Mouse (Mus musculus): ENCODE measurements at regions not wholly inside any gene's neighbourhood (a gene's known extent, or its start where the extent isn't known, plus 50 kb on each side); places are given as distances from the start of the nearest gene placed in this dataset.

- Histone ChIP-seq H3K9ac (no peak overlapping the region), H3K9me3 (no peaks in the 10 kb centered on the region), H3K4me3 (replicated peaks) (no peak overlapping the region), H3K4me1 (no peaks in the 10 kb centered on the region), H3K27me3 (replicated peaks) (no peaks in the 10 kb centered on the region), H3K4me2 (no peak overlapping the region), H3K36me3 (no peaks in the 10 kb centered on the region), H3K27ac (no peak overlapping the region)
- ATAC-seq (ENCODE audit: insufficient read depth, low FRiP score, low read depth): no peak
- WGBS: 91% methylated on average over 4 of the region's 4 CpGs
These were observed 173.5 kb upstream of the Nrip1 start for GRCm38 (mm10) chr16:76547087-76547486.

- no peaks in the 10 kb centered on the region for H3K27me3 ChIP-seq (replicated peaks)
- H3K4me1 ChIP-seq: no peaks in the 10 kb centered on the region
- H3K4me3 ChIP-seq (replicated peaks): no peak overlapping the region
- 82% methylated on average over 2 of the region's 2 CpGs for WGBS
- no peak for ATAC-seq (ENCODE audit: insufficient read depth, low FRiP score, low read depth)
- H3K4me2 ChIP-seq: no peak overlapping the region
- H3K9me3 ChIP-seq: no peaks in the 10 kb centered on the region
- no peaks in the 10 kb centered on the region for H3K36me3 ChIP-seq
- no peak overlapping the region for H3K27ac ChIP-seq
- H3K9ac ChIP-seq: no peak overlapping the region
These were observed 173.0 kb upstream of the Nrip1 start for GRCm38 (mm10) chr16:76546632-76547031.

- Histone ChIP-seq H3K36me3 (no peaks in the 10 kb centered on the region), H3K27me3 (replicated peaks) (no peaks in the 10 kb centered on the region), H3K4me3 (replicated peaks) (no peak overlapping the region), H3K4me2 (no peak overlapping the region), H3K9ac (no peak overlapping the region), H3K27ac (no peak overlapping the region), H3K4me1 (no peaks in the 10 kb centered on the region), H3K9me3 (no peaks in the 10 kb centered on the region)
- WGBS: 66% methylated on average over 2 of the region's 2 CpGs
- ATAC-seq (ENCODE audit: insufficient read depth, low FRiP score, low read depth): no peak
These were observed 172.3 kb upstream of the Nrip1 start for GRCm38 (mm10) chr16:76545942-76546341.

- 79% methylated on average over 4 of the region's 4 CpGs for WGBS
These were observed 171.3 kb upstream of the Nrip1 start for GRCm38 (mm10) chr16:76544972-76545371.

GRCm38 (mm10) chr16:76540964-76541363 is 167.3 kb upstream of the Nrip1 start:
- ATAC-seq (ENCODE audit: insufficient read depth, low FRiP score, low read depth): no peak; the same call in 1 of the 2 replicates
- WGBS: 44% methylated on average over 5 of the region's 5 CpGs

More at GRCm38 (mm10) chr16:76544972-76545371, 171.3 kb upstream of the Nrip1 start:
- H3K27me3 ChIP-seq (replicated peaks): no peaks in the 10 kb centered on the region
- no peaks in the 10 kb centered on the region for H3K4me1 ChIP-seq
- H3K4me2 ChIP-seq: no peak overlapping the region
- H3K9me3 ChIP-seq: no peaks in the 10 kb centered on the region
- no peak overlapping the region for H3K27ac ChIP-seq
- no peak overlapping the region for H3K9ac ChIP-seq
- no peak overlapping the region for H3K4me3 ChIP-seq (replicated peaks)
- no peak for ATAC-seq (ENCODE audit: insufficient read depth, low FRiP score, low read depth)
- H3K36me3 ChIP-seq: no peaks in the 10 kb centered on the region

DNA sequence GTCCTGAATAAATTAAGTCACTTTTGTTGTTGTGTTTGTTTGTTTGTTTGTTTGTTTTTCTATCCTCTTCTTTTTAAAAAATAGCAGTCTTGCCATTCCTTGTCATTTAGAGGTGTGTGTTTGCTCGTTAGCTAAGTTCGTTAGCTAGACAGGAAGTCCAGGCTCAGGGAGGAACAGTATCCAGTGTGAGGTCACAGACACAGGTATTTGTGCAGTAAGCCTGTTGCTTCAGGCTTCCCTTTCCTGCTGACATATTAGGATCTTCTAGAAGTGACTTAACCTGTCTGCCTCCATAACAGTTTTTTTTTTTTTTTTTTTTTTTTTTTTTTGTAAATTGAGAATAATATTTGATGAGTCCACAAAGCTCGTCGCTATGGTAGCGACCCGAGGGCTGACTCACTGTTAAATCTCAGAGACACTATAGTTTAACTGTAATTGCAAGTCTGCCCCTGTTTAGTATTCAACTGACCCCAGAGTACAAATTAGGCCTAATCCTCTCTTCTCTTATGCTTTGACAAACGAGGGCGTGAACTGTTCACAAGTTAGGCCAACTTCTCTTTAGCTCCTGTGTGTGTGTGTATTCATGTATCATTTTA is 166.8 kb upstream of the Nrip1 start:
- Histone ChIP-seq H3K9ac (no peak overlapping the region), H3K27ac (no peak overlapping the region), H3K4me1 (no peaks in the 10 kb centered on the region), H3K4me3 (replicated peaks) (no peak overlapping the region), H3K36me3 (no peaks in the 10 kb centered on the region), H3K9me3 (no peaks in the 10 kb centered on the region), H3K4me2 (no peak overlapping the region), H3K27me3 (replicated peaks) (no peaks in the 10 kb centered on the region)
- WGBS: 61% methylated on average over 8 of the region's 8 CpGs
- ATAC-seq (ENCODE audit: insufficient read depth, low FRiP score, low read depth): no peak

More at GRCm38 (mm10) chr16:76540964-76541363, 167.3 kb upstream of the Nrip1 start:
- no peaks in the 10 kb centered on the region for H3K27me3 ChIP-seq (replicated peaks)
- no peak overlapping the region for H3K27ac ChIP-seq
- H3K4me1 ChIP-seq: no peaks in the 10 kb centered on the region
- H3K4me2 ChIP-seq: no peak overlapping the region
- H3K9me3 ChIP-seq: no peaks in the 10 kb centered on the region
- H3K36me3 ChIP-seq: no peaks in the 10 kb centered on the region
- H3K4me3 ChIP-seq (replicated peaks): no peak overlapping the region
- no peak overlapping the region for H3K9ac ChIP-seq

- Histone ChIP-seq H3K9ac (no peak overlapping the region), H3K4me2 (no peak overlapping the region), H3K9me3 (no peaks in the 10 kb centered on the region), H3K4me3 (replicated peaks) (no peak overlapping the region), H3K36me3 (no peaks in the 10 kb centered on the region), H3K27me3 (replicated peaks) (no peaks in the 10 kb centered on the region), H3K27ac (no peak overlapping the region), H3K4me1 (no peaks in the 10 kb centered on the region)
- peak; percentile 77 for ATAC-seq (ENCODE audit: insufficient read depth, low FRiP score, low read depth)
- WGBS: 14% methylated on average over 6 of the region's 6 CpGs
These were observed 166.0 kb upstream of the Nrip1 start for GRCm38 (mm10) chr16:76539669-76540068.

GRCm38 (mm10) chr16:76537871-76538270 is 164.2 kb upstream of the Nrip1 start:
- H3K9me3 ChIP-seq: no peaks in the 10 kb centered on the region
- 81% methylated on average over 11 of the region's 11 CpGs for WGBS
- no peaks in the 10 kb centered on the region for H3K4me1 ChIP-seq
- H3K4me2 ChIP-seq: no peak overlapping the region
- no peak for ATAC-seq (ENCODE audit: insufficient read depth, low FRiP score, low read depth)
- no peak overlapping the region for H3K9ac ChIP-seq
- no peak overlapping the region for H3K4me3 ChIP-seq (replicated peaks)
- no peak overlapping the region for H3K27ac ChIP-seq
- no peaks in the 10 kb centered on the region for H3K36me3 ChIP-seq
- no peaks in the 10 kb centered on the region for H3K27me3 ChIP-seq (replicated peaks)

DNA sequence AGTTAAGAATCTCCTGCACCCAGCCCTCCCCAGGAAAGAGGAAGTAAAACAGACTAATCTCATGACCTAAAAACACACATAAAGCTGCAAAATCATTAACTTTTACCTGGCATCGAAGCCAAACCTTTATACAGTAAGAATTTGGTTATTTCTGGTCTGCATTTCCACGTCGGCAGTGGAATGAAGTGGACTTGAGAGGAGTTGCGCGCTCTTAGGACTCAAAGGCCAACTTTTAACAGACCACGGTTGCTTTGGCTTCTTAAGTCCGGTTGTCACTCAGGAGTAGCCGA is 159.2 kb upstream of the Nrip1 start:
- H3K27ac ChIP-seq: no peak overlapping the region; the same call in 1 of the 2 replicates
- no peaks in the 10 kb centered on the region for H3K27me3 ChIP-seq (replicated peaks)
- H3K4me2 ChIP-seq: no peak overlapping the region
- no peaks in the 10 kb centered on the region for H3K36me3 ChIP-seq
- H3K9me3 ChIP-seq: no peaks in the 10 kb centered on the region
- no peaks in the 10 kb centered on the region for H3K4me1 ChIP-seq
- H3K4me3 ChIP-seq (replicated peaks): no peak overlapping the region
- WGBS: 80% methylated on average over 8 of the region's 8 CpGs
- no peak for ATAC-seq (ENCODE audit: insufficient read depth, low FRiP score, low read depth)
- no peak overlapping the region for H3K9ac ChIP-seq

DNA sequence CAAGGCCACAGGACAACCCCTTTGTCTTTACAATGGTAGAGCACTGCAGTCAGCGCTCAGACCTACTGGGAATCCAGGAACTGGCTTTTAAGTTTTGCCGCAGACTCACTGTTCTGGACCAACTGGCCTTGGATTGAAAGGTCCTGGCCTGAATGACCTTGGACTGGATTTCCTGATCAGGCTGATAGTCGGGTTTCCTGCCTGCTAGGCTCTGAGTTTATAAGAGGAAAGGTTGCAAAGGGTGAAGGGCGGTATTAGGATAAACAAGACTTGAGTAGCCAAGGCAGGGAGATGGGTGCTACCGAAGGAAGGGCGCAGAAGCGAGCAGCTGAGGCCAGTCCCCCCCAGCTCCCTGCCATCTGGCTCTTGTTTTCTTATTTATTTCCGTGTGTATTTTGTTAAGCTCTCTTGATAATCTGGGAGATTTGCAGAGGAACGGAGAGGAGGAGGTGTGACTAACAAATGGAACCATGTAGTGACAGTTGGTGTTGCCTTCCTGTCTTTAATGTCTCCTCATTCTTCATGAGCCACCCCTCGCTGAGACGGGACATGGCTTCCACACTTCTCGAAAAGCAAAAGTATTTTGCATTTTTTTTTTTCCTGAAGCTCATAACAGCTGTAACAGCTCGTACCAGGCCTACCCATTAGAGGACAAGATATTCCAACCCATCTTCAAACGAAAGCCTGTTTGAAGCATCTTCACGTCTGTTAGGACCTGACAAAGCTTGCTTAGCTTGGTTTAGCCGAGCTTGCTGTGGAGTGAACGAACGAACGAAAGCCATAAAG is 158.7 kb upstream of the Nrip1 start:
- Histone ChIP-seq H3K4me1 (no peaks in the 10 kb centered on the region), H3K27ac (no peak overlapping the region; the same call in 1 of the 2 replicates), H3K4me3 (replicated peaks) (no peak overlapping the region), H3K36me3 (no peaks in the 10 kb centered on the region), H3K27me3 (replicated peaks) (no peaks in the 10 kb centered on the region), H3K9ac (no peak overlapping the region), H3K4me2 (no peak overlapping the region), H3K9me3 (no peaks in the 10 kb centered on the region)
- WGBS: 64% methylated on average over 19 of the region's 19 CpGs
- ATAC-seq (ENCODE audit: insufficient read depth, low FRiP score, low read depth): no peak

DNA sequence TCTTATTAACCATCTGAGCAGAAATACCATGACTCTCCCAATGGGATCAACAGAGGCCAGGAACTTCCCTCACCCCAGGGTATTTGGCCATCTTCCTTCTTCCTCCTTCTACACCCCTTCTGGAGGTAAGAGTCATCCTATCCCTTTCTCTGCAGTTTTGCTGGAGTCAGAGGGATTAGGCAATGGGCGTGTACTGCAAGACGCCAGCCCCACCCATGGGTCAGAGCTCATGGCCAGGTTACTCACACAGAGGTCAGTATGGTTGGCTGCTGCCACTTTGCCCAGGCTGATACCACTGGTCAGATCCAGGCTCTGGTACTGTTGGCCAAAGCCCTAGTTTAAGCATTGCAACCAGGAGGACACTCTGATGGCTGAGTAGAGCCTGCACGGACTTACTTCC is 157.3 kb upstream of the Nrip1 start:
- H3K4me1 ChIP-seq: no peaks in the 10 kb centered on the region
- H3K27ac ChIP-seq: no peak overlapping the region
- WGBS: 86% methylated on average over 3 of the region's 3 CpGs
- H3K27me3 ChIP-seq (replicated peaks): no peaks in the 10 kb centered on the region
- H3K9ac ChIP-seq: no peak overlapping the region
- no peaks in the 10 kb centered on the region for H3K36me3 ChIP-seq
- no peaks in the 10 kb centered on the region for H3K9me3 ChIP-seq
- H3K4me3 ChIP-seq (replicated peaks): no peak overlapping the region
- ATAC-seq (ENCODE audit: insufficient read depth, low FRiP score, low read depth): no peak
- H3K4me2 ChIP-seq: no peak overlapping the region

DNA sequence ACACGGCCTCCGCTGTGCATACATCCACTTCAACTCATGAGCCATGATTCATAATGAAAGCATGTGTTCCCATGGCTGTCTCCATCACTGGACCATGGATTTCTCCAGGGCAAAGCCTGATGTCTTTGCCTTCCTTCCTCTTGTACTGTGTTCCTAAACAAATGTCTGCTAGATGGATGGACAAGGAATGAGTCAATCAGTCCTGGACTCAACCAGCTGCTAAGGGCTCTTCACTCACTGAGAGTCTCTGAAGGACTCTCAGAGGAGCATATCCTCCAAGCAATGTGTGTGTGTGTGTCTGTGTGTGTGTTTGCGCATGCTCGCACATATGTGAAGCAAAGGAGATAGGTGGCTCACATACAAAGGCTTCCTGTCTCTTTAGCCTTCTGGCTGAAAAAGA is 156.0 kb upstream of the Nrip1 start:
- H3K9ac ChIP-seq: no peak overlapping the region
- ATAC-seq (ENCODE audit: insufficient read depth, low FRiP score, low read depth): no peak
- no peak overlapping the region for H3K27ac ChIP-seq
- no peaks in the 10 kb centered on the region for H3K36me3 ChIP-seq
- H3K4me1 ChIP-seq: no peaks in the 10 kb centered on the region
- no peaks in the 10 kb centered on the region for H3K9me3 ChIP-seq
- no peak overlapping the region for H3K4me3 ChIP-seq (replicated peaks)
- H3K4me2 ChIP-seq: no peak overlapping the region
- H3K27me3 ChIP-seq (replicated peaks): no peaks in the 10 kb centered on the region
- 93% methylated on average over 4 of the region's 4 CpGs for WGBS

Measured in stomach, embryonic 15.5 days (tissue).